Mouse (Mus musculus): ENCODE data around the gene Myo1d. TPM values are rescaled to one million over a fixed set of nuclear protein-coding genes. Genes with fewer than 3 reads are reported as not detected.
A peak's percentile ranks its signal among the peaks of the same experiment; 100 is the strongest.

Myo1d gene
- polyA plus RNA-seq, 1 experiment from 2014 or later, result 21.6 TPM

DNA sequence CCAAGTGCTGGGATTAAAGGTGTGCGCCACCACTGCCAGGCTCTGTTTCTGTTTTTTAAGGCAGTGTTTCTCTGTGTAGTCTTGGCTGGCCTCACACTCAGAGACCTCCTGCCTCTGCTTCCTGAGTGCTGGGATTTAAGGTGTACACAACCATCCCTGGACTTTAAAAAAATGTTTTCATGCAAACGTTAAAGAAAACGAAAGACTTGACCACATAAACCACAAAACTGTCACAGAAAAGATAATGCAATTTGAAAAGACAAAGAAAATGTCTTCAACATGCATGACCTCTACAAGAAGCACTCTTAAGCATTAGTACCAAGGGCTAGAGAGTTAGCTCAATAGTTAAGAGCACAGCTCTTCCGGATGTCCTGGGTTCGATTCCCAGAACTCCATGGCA, 255.6 kb downstream of the Myo1d start:
- ATAC-seq (ENCODE audit: low FRiP score, low TSS enrichment) (no peak), DNase-seq (ENCODE audit: low spot score) (no peak)
- no peak overlapping the region for H3K9ac ChIP-seq (ENCODE audit: low read length)
- WGBS, result 87% methylated on average over 5 of the region's 5 CpGs
- no peaks in the 10 kb centered on the region for H3K9me3 ChIP-seq (ENCODE audit: control insufficient read depth, low read length)
- TF ChIP-seq EP300 (optimal IDR thresholded peaks at IDR 0.05) (no peak), CTCF (IDR thresholded peaks at IDR 0.05; ENCODE audit: low read depth) (no peak)
- H3K4me1 ChIP-seq (replicated peaks; ENCODE audit: control insufficient read depth, insufficient read depth), result no peaks in the 10 kb centered on the region
- H3K4me3 ChIP-seq (ENCODE audit: low read depth, low read length), result no peak overlapping the region
- no peak overlapping the region for H3K4me2 ChIP-seq (replicated peaks; ENCODE audit: low read depth)
- no peaks in the 10 kb centered on the region for H3K27me3 ChIP-seq (ENCODE audit: control insufficient read depth, insufficient read depth, low read length)
- no peaks in the 10 kb centered on the region for H3K36me3 ChIP-seq (ENCODE audit: control insufficient read depth, insufficient read depth, low read length)
- H3K27ac ChIP-seq (replicated peaks), result no peak overlapping the region

DNA sequence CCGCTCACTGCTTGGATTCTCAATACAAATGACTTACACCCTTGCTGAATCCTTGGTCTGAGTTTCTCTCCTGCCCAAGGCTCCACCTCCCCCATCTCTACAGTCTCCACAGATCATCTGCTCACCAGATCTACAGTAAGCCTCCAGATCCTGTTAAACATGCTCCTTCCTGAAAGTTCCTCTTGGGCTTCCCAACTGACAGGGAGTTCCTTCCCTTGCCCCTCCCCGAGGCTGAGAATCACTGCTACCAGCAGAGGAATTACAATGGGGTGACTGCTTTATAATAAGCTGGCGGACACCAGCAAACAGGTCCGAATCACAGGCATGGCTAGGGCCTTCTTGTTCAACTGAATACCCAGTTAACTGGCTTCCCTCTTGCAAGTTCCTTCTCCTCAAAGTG, 256.4 kb downstream of the Myo1d start:
- H3K4me2 ChIP-seq (replicated peaks; ENCODE audit: low read depth), result no peak overlapping the region
- H3K4me3 ChIP-seq (ENCODE audit: low read depth, low read length), result no peak overlapping the region
- H3K9me3 ChIP-seq (ENCODE audit: control insufficient read depth, low read length), result no peaks in the 10 kb centered on the region
- no peaks in the 10 kb centered on the region for H3K27me3 ChIP-seq (ENCODE audit: control insufficient read depth, insufficient read depth, low read length)
- 73% methylated on average over 4 of the region's 4 CpGs for WGBS
- no peak overlapping the region for H3K9ac ChIP-seq (ENCODE audit: low read length)
- H3K27ac ChIP-seq (replicated peaks), result peak overlapping the region; percentile 53; the same call in 1 of the 2 replicates
- TF ChIP-seq EP300 (optimal IDR thresholded peaks at IDR 0.05) (no peak), CTCF (IDR thresholded peaks at IDR 0.05; ENCODE audit: low read depth) (no peak)
- H3K4me1 ChIP-seq (replicated peaks; ENCODE audit: control insufficient read depth, insufficient read depth), result 0 out of 2 replicates have a peak, but pooled peaks cover 3% of the 10 kb centered on the region
- DNase-seq (ENCODE audit: low spot score) (no peak), ATAC-seq (ENCODE audit: low FRiP score, low TSS enrichment) (no peak)
- H3K36me3 ChIP-seq (ENCODE audit: control insufficient read depth, insufficient read depth, low read length), result no peaks in the 10 kb centered on the region

- ATAC-seq (ENCODE audit: low FRiP score, low TSS enrichment), result no peak
- no peak for TF ChIP-seq EP300 (optimal IDR thresholded peaks at IDR 0.05)
- no peak for TF ChIP-seq CTCF (IDR thresholded peaks at IDR 0.05; ENCODE audit: low read depth)
- WGBS, result 51% methylated on average over 2 of the region's 2 CpGs
Observed at GRCm38 (mm10) chr11:80522852-80523251, 257.0 kb downstream of the Myo1d start.

DNA sequence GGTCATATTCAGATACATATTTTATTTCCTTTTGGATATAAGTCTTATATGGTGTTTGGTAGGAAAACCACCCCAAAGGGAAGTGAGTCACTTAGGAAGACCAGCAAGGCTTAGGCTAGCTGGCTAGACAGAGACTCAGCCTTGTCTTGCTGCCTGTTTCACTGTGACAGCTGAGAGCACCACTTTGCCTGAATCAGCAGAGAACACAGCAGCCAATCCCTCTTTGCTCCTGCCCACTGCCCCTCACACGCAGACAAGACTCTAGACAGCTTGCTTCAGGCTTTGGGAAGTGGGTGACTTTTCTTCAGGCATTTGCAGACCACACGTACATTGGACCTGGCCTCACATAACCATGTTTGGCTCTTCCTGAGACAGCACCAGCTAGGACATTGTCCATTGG, 258.7 kb downstream of the Myo1d start:
- no peak overlapping the region for H3K9ac ChIP-seq (ENCODE audit: low read length)
- H3K4me2 ChIP-seq (replicated peaks; ENCODE audit: low read depth), result no peak overlapping the region
- H3K27me3 ChIP-seq (ENCODE audit: control insufficient read depth, insufficient read depth, low read length), result no peaks in the 10 kb centered on the region
- no peaks in the 10 kb centered on the region for H3K9me3 ChIP-seq (ENCODE audit: control insufficient read depth, low read length)
- TF ChIP-seq EP300 (optimal IDR thresholded peaks at IDR 0.05) (no peak), CTCF (IDR thresholded peaks at IDR 0.05; ENCODE audit: low read depth) (no peak)
- WGBS, result 74% methylated on average over 2 of the region's 2 CpGs
- H3K36me3 ChIP-seq (ENCODE audit: control insufficient read depth, insufficient read depth, low read length), result no peaks in the 10 kb centered on the region
- H3K4me1 ChIP-seq (replicated peaks; ENCODE audit: control insufficient read depth, insufficient read depth), result 0 out of 2 replicates have a peak, but pooled peaks cover 3% of the 10 kb centered on the region
- no peak overlapping the region for H3K4me3 ChIP-seq (ENCODE audit: low read depth, low read length)
- DNase-seq (ENCODE audit: low spot score) (no peak), ATAC-seq (ENCODE audit: low FRiP score, low TSS enrichment) (no peak)
- H3K27ac ChIP-seq (replicated peaks), result no peak overlapping the region

More at GRCm38 (mm10) chr11:80522852-80523251, 257.0 kb downstream of the Myo1d start:
- Histone ChIP-seq H3K4me1 (replicated peaks; ENCODE audit: control insufficient read depth, insufficient read depth) (0 out of 2 replicates have a peak, but pooled peaks cover 3% of the 10 kb centered on the region), H3K9ac (ENCODE audit: low read length) (no peak overlapping the region), H3K9me3 (ENCODE audit: control insufficient read depth, low read length) (no peaks in the 10 kb centered on the region), H3K4me3 (ENCODE audit: low read depth, low read length) (no peak overlapping the region), H3K36me3 (ENCODE audit: control insufficient read depth, insufficient read depth, low read length) (no peaks in the 10 kb centered on the region), H3K27me3 (ENCODE audit: control insufficient read depth, insufficient read depth, low read length) (no peaks in the 10 kb centered on the region), H3K4me2 (replicated peaks; ENCODE audit: low read depth) (no peak overlapping the region), H3K27ac (replicated peaks) (peak overlapping the region; percentile 53; the same call in 1 of the 2 replicates)
- no peak for DNase-seq (ENCODE audit: low spot score)

DNA sequence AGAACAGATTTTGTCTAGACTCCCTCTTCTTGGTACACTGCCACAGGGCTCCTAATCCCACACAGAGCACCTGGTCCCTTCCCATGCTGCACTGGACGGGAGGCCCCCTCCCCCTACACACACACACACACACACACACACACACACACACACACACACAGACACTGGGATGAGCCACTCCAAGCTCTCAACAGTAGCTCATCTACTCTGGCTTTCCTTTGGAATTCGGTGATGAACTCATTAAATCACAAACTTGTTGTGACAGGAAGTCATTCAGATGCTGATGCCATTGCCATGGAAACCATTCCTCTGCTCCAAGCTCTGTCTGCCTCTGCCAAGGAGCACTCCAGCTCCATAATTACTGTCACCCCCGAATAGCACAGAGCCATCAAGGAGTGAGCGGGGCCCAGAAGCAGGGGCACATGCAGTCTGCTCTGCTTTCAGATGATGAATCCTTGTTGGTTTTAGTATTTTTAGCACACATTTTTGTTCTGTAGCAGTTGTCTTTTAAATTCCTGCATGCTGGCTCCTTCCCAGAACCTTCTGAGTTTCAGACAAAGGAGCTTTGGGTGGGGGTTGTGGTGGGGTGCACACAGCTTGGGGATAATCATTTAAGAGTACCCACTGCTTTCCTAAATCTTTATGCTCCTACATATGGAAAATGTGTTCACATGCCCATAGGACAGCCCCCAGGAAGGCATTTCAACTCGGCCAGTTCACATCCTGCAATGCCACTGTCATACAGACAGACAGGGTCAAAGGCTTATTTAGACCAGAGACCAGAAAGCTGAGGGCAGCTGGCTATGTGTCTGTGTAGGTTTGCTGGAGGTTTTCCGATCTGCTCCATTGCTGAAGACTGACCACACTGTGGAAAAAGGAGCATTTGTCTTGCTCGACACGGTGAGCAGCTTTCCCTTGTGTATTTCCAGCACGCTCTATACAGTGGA, 261.1 kb downstream of the Myo1d start:
- H3K9ac ChIP-seq (ENCODE audit: low read length), result no peak overlapping the region
- H3K4me1 ChIP-seq (replicated peaks; ENCODE audit: control insufficient read depth, insufficient read depth), result 0 out of 2 replicates have a peak, but pooled peaks cover 3% of the 10 kb centered on the region
- no peak overlapping the region for H3K4me3 ChIP-seq (ENCODE audit: low read depth, low read length)
- no peaks in the 10 kb centered on the region for H3K36me3 ChIP-seq (ENCODE audit: control insufficient read depth, insufficient read depth, low read length)
- ATAC-seq (ENCODE audit: low FRiP score, low TSS enrichment) (no peak), DNase-seq (ENCODE audit: low spot score) (no peak)
- H3K27ac ChIP-seq (replicated peaks), result no peak overlapping the region
- TF ChIP-seq CTCF (IDR thresholded peaks at IDR 0.05; ENCODE audit: low read depth) (no peak), EP300 (optimal IDR thresholded peaks at IDR 0.05) (no peak)
- H3K9me3 ChIP-seq (ENCODE audit: control insufficient read depth, low read length), result no peaks in the 10 kb centered on the region
- H3K27me3 ChIP-seq (ENCODE audit: control insufficient read depth, insufficient read depth, low read length), result no peaks in the 10 kb centered on the region
- WGBS, result 42% methylated on average over 8 of the region's 9 CpGs
- no peak overlapping the region for H3K4me2 ChIP-seq (replicated peaks; ENCODE audit: low read depth)

- 71% methylated on average over 8 of the region's 8 CpGs for WGBS
- H3K36me3 ChIP-seq (ENCODE audit: control insufficient read depth, insufficient read depth, low read length), result no peaks in the 10 kb centered on the region
- no peak overlapping the region for H3K4me3 ChIP-seq (ENCODE audit: low read depth, low read length)
- no peak overlapping the region for H3K4me2 ChIP-seq (replicated peaks; ENCODE audit: low read depth)
- H3K27me3 ChIP-seq (ENCODE audit: control insufficient read depth, insufficient read depth, low read length), result no peaks in the 10 kb centered on the region
- no peak overlapping the region for H3K9ac ChIP-seq (ENCODE audit: low read length)
- DNase-seq (ENCODE audit: low spot score), result no peak
- TF ChIP-seq EP300 (optimal IDR thresholded peaks at IDR 0.05) (no peak), CTCF (IDR thresholded peaks at IDR 0.05; ENCODE audit: low read depth) (no peak)
- no peak for ATAC-seq (ENCODE audit: low FRiP score, low TSS enrichment)
- 0 out of 2 replicates have a peak, but pooled peaks cover 3% of the 10 kb centered on the region for H3K4me1 ChIP-seq (replicated peaks; ENCODE audit: control insufficient read depth, insufficient read depth)
- no peaks in the 10 kb centered on the region for H3K9me3 ChIP-seq (ENCODE audit: control insufficient read depth, low read length)
- H3K27ac ChIP-seq (replicated peaks), result no peak overlapping the region
Observed at GRCm38 (mm10) chr11:80515895-80516294, 263.9 kb downstream of the Myo1d start.
